Mouse (Mus musculus): ENCODE results near the gene Wnk2. TPM values are rescaled to one million over a fixed set of nuclear protein-coding genes. Genes with fewer than 3 reads are reported as not detected.
A peak's percentile ranks its signal among the peaks of the same experiment; 100 is the strongest.

Wnk2 gene
- polyA plus RNA-seq, 1 experiment from 2014 or later: 16.0 TPM

DNA sequence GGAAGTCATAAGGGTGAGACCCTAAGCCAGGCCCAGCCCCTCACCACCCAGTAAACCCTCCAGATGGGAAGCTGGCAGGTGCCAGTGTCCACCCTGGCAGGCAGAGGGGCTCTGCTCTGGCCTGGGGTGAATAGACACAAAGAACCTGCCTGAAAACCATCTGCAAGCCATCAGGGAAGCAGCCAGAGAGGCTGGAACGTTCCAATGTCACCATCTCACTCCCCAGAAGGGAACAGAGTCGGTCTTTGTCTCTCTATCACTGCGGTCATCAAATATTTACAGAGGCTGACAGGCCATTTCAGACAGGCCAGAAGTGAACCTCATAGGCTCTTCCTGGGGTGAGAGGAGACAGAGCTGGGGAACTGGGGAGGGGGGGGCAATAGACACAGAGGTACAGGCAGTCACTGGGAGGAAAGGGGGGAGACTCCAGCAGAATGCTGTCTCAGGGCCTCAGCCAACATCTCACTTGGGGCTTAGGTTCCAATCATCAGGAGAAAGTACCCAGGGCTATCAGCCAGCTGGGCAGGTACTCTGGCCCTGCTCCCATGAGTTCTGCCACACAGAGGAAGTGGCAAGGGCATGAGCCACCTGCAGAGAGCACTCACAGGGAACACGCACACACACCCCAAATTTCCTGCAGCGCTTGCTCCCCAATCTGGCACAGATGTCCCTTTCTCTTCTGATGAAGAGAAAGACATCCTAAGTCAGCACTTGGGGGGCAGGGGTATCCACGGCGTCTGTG, 15.7 kb downstream of the Wnk2 start:
- Histone ChIP-seq H3K4me1 (peaks cover 66% of the 10 kb centered on the region), H3K4me2 (replicated peaks) (no peak overlapping the region), H3K27ac (peak overlapping the region; percentile 74), H3K4me3 (no peak overlapping the region), H3K9me3 (replicated peaks) (no peaks in the 10 kb centered on the region), H3K9ac (0 out of 2 replicates have a peak overlapping the region, but pooled peaks have one; percentile 19), H3K36me3 (0 out of 2 replicates have a peak, but pooled peaks cover 3% of the 10 kb centered on the region), H3K27me3 (no peaks in the 10 kb centered on the region)
- peak; percentile 27; the same call in 1 of the 2 replicates for ATAC-seq (ENCODE audit: low FRiP score)
- WGBS: 68% methylated on average over 7 of the region's 7 CpGs

DNA sequence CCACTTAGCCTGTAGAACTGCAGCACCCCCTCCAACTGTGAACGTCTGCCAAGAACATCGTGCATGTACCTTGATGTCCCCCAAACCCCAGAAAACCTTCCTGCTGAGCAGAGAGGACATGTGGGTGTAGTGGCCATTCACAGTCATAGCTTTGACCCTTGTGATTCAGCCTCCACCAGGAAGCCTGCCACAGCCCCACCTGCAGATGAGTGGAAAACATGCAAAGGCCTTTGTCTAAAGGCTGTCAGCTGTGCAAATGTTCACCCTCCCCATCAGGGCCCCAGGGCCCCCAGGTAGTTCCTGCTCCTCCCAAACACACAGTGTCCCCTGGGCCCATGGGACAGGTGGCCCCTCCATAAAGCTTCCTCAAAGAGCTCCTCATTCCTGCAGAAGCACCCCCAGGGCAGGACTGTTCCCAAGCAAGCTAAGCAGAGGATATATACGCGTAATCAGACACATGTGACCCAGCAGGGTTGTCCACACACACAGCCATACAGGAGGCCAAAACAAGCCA, 16.4 kb downstream of the Wnk2 start:
- peaks cover 70% of the 10 kb centered on the region for H3K4me1 ChIP-seq
- peak; percentile 16; the same call in 1 of the 2 replicates for ATAC-seq (ENCODE audit: low FRiP score)
- H3K9me3 ChIP-seq (replicated peaks): no peaks in the 10 kb centered on the region
- no peak overlapping the region for H3K4me3 ChIP-seq
- H3K4me2 ChIP-seq (replicated peaks): no peak overlapping the region
- 0 out of 2 replicates have a peak overlapping the region, but pooled peaks have one; percentile 19 for H3K9ac ChIP-seq
- H3K36me3 ChIP-seq: no peaks in the 10 kb centered on the region
- WGBS: 66% methylated on average over 4 of the region's 4 CpGs
- no peaks in the 10 kb centered on the region for H3K27me3 ChIP-seq
- H3K27ac ChIP-seq: peak overlapping the region; percentile 74

DNA sequence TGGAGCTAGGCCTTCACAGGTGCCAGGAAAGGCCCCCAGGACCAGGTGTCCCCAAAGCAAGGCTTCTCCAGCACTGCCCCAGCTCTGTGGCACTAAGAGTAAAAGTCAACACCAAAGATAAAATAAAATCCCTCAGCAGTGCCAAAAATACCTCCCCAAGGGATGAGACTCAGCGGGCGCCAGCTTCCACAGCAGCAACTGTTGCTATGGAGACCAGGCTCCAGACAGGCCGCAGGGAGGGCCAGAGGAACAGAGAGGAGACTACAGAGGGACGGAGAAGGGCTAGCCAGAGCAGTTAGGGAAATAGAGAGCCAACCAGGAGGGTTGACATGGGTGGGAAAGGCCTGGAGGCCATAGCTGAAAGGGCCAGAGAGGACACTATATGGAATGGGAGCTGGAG, 18.0 kb downstream of the Wnk2 start:
- Histone ChIP-seq H3K36me3 (no peaks in the 10 kb centered on the region), H3K4me3 (no peak overlapping the region), H3K4me1 (peaks cover 66% of the 10 kb centered on the region), H3K27ac (peak overlapping the region; percentile 19; the same call in 1 of the 2 replicates), H3K9ac (peak overlapping the region; percentile 27; the same call in 1 of the 2 replicates), H3K4me2 (replicated peaks) (no peak overlapping the region; the same call in 1 of the 2 replicates), H3K27me3 (no peaks in the 10 kb centered on the region), H3K9me3 (replicated peaks) (no peaks in the 10 kb centered on the region)
- peak; percentile 38; the same call in 1 of the 2 replicates for ATAC-seq (ENCODE audit: low FRiP score)
- WGBS: 9% methylated on average over 4 of the region's 4 CpGs

DNA sequence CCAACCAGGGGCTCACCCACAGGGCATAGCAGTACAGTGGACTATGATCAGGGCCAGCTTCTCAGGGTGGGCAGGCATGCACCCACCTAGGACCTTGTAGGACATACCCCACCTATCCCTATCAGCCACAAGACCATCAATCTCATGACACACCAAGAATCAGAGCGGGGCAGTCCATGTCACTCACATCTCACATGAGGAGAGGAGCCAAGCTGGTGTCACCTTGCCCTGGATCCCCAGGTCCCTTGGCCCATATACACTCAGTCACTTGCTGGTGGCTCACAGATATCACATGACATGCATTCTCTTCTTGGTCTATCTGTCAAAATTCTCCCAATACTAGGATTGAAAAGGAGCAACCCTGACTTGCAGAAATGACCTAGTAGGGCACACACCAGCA, 18.7 kb downstream of the Wnk2 start:
- no peaks in the 10 kb centered on the region for H3K9me3 ChIP-seq (replicated peaks)
- no peak overlapping the region for H3K4me2 ChIP-seq (replicated peaks)
- no peaks in the 10 kb centered on the region for H3K27me3 ChIP-seq
- WGBS: 92% methylated on average over 1 of the region's 1 CpGs
- no peak for ATAC-seq (ENCODE audit: low FRiP score)
- no peak overlapping the region for H3K9ac ChIP-seq
- H3K4me3 ChIP-seq: no peak overlapping the region
- H3K27ac ChIP-seq: no peak overlapping the region
- H3K36me3 ChIP-seq: no peaks in the 10 kb centered on the region
- peaks cover 66% of the 10 kb centered on the region for H3K4me1 ChIP-seq

DNA sequence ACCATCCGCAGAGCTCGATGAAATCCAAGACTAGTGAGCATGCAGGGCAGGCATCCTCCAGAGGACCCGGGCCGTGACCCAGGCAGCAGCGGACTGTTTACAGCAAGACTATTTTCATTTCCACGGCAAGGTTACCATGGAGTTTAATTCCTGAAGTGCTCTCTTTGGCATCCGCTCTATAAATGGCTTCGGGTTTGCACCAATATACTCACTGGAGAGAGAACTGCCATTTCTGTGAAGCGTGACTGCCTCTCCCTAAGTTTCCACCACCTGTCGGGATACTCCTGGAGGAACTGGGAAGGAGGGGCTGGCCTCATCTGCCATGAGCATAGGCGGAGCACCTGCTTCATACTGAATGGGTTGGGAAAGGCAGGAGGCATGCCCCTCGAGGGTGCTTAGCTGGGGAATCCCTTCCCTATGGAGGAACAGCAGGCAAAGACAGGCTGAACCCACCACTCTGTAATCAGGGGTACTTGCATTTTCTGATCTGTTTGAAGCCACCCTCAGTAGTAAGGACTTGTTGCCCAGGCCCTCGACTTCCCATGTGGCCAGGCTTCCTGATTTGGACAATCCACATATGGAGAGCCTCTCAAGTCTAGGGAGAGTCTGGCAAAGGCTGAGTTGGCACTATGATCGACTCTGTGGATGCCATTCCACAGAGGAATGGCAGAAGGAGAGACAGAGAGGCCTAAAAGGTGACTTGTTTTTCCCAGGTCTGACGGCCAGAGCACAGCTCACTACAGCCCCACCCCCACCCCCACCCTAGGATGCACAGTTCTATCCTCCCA, 19.8 kb downstream of the Wnk2 start:
- H3K9ac ChIP-seq: no peak overlapping the region
- no peak for ATAC-seq (ENCODE audit: low FRiP score)
- WGBS: 43% methylated on average over 15 of the region's 15 CpGs
- no peaks in the 10 kb centered on the region for H3K9me3 ChIP-seq (replicated peaks)
- H3K4me2 ChIP-seq (replicated peaks): peak overlapping the region; percentile 30
- no peaks in the 10 kb centered on the region for H3K27me3 ChIP-seq
- H3K4me3 ChIP-seq: no peak overlapping the region
- no peaks in the 10 kb centered on the region for H3K36me3 ChIP-seq
- peaks cover 60% of the 10 kb centered on the region for H3K4me1 ChIP-seq
- H3K27ac ChIP-seq: peak overlapping the region; percentile 55

DNA sequence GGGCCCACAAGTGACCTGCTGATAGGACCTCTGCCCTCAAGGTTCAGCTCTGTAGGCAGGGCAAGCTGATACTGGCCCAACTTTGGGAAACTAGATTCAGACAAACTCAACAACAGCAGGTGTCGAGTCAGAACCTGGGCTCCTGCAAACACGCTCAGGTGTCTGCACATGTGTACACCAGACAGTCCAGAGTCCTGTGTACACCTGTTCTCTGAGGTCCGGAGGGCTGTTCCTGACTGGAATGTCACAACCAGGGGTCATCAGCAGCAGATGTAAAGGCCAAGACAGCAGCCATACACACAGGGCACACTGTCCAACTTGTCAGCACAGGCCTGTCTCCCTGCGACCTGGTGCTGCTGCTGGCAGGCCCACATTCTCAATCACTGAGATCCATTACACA, 25.7 kb downstream of the Wnk2 start:
- Histone ChIP-seq H3K36me3 (0 out of 2 replicates have a peak, but pooled peaks cover 3% of the 10 kb centered on the region), H3K9ac (no peak overlapping the region), H3K27ac (no peak overlapping the region), H3K4me3 (no peak overlapping the region), H3K27me3 (no peaks in the 10 kb centered on the region), H3K9me3 (replicated peaks) (no peaks in the 10 kb centered on the region), H3K4me2 (replicated peaks) (no peak overlapping the region), H3K4me1 (peaks cover 13% of the 10 kb centered on the region)
- 77% methylated on average over 4 of the region's 4 CpGs for WGBS
- ATAC-seq (ENCODE audit: low FRiP score): no peak

DNA sequence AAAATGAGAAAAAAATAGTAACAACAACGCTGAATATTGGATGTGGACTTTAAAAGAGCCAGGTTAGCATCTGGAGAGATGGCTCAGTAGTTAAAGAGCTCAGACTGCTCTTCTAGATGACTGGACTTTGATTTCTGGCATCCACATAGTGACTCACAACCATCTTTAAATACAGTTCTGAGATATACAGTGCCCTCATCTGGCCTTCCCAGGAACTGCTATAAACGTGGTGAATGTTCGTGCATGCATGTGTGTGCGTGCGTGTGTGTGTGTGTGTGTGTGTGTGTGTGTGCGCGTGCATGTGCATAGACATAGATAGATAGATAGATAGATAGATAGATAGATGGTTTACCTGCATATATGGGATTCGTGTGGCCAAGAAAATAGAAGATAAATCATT, 30.3 kb downstream of the Wnk2 start:
- H3K9me3 ChIP-seq (replicated peaks): no peaks in the 10 kb centered on the region
- no peak overlapping the region for H3K9ac ChIP-seq
- H3K4me2 ChIP-seq (replicated peaks): no peak overlapping the region
- ATAC-seq (ENCODE audit: low FRiP score): no peak
- no peak overlapping the region for H3K27ac ChIP-seq
- 0 out of 2 replicates have a peak, but pooled peaks cover 3% of the 10 kb centered on the region for H3K36me3 ChIP-seq
- 88% methylated on average over 8 of the region's 8 CpGs for WGBS
- H3K27me3 ChIP-seq: no peaks in the 10 kb centered on the region
- peaks cover 9% of the 10 kb centered on the region; the same call in 1 of the 2 replicates for H3K4me1 ChIP-seq
- no peak overlapping the region for H3K4me3 ChIP-seq

DNA sequence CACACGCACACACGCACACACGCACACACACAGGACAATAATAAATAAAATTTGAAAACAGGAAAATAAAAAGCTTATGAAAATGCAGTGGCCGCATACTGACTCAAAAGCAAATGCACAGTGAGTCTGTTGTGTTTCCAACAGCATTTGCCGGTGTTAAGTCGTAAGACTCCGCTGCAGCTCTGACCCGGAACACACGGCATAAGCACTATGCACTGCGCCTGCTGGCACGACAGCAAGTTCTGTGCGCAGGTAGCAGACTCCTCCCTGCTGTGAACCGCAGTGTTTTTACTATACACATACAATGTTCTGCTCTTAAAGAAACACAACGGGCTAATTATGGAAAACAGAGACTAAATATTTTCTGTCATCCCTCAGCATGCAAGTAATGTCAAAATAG, 32.9 kb downstream of the Wnk2 start:
- WGBS: 87% methylated on average over 14 of the region's 14 CpGs

DNA sequence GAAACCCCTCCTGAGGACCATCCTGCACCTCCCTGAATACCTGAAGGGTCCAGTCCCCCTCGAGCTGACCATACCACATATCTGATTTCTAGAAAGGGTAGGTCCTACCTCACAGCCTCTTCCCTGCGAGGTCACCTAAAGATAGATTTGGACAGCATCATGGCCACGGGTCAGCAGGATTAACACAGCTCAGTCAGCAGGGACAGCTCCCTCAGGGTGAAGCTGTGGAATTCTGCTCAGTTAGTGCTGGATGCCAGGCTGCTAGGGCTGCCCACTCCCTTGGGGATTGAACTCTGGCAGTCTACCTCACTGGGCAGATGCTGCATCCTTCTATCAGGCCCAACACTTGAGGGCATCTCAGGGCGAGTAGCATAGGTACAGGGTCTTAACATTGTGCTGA, 33.7 kb downstream of the Wnk2 start:
- WGBS: 86% methylated on average over 4 of the region's 4 CpGs
- H3K27ac ChIP-seq: no peak overlapping the region
- H3K9ac ChIP-seq: no peak overlapping the region
- 0 out of 2 replicates have a peak, but pooled peaks cover 3% of the 10 kb centered on the region for H3K36me3 ChIP-seq
- H3K4me3 ChIP-seq: no peak overlapping the region
- no peaks in the 10 kb centered on the region for H3K27me3 ChIP-seq
- no peak overlapping the region for H3K4me2 ChIP-seq (replicated peaks)
- no peak for ATAC-seq (ENCODE audit: low FRiP score)
- H3K4me1 ChIP-seq: no peaks in the 10 kb centered on the region
- no peaks in the 10 kb centered on the region for H3K9me3 ChIP-seq (replicated peaks)

More for the DNA sequence above, 32.9 kb downstream of the Wnk2 start:
- Histone ChIP-seq H3K27ac (no peak overlapping the region), H3K4me2 (replicated peaks) (no peak overlapping the region), H3K36me3 (0 out of 2 replicates have a peak, but pooled peaks cover 3% of the 10 kb centered on the region), H3K9ac (no peak overlapping the region), H3K4me3 (no peak overlapping the region), H3K27me3 (no peaks in the 10 kb centered on the region), H3K9me3 (replicated peaks) (no peaks in the 10 kb centered on the region), H3K4me1 (0 out of 2 replicates have a peak, but pooled peaks cover 1% of the 10 kb centered on the region)
- no peak for ATAC-seq (ENCODE audit: low FRiP score)

DNA sequence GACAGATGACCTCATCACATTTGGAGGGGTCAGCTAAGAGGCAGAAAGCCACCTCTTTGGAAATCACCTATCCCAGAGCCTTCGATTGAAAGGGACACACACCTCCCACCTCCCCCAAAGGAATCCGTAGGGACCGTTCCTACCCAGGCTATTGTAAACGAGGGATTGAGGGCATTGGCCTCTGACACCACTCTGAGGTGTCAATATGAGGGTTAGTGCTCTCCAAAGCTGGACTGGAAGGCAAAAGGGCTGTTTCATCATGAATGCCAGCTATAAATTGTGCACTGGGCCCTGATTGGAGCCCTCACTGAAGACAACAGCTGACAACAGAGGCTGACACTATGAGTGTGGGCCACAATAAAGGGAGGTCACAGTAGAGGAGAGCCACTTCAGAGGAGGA, 34.5 kb downstream of the Wnk2 start:
- H3K36me3 ChIP-seq: 0 out of 2 replicates have a peak, but pooled peaks cover 3% of the 10 kb centered on the region
- H3K27me3 ChIP-seq: no peaks in the 10 kb centered on the region
- no peak overlapping the region for H3K27ac ChIP-seq
- H3K4me3 ChIP-seq: no peak overlapping the region
- H3K9ac ChIP-seq: no peak overlapping the region
- no peak overlapping the region for H3K4me2 ChIP-seq (replicated peaks)
- no peaks in the 10 kb centered on the region for H3K9me3 ChIP-seq (replicated peaks)
- no peaks in the 10 kb centered on the region for H3K4me1 ChIP-seq
- ATAC-seq (ENCODE audit: low FRiP score): no peak
- 69% methylated on average over 4 of the region's 4 CpGs for WGBS

DNA sequence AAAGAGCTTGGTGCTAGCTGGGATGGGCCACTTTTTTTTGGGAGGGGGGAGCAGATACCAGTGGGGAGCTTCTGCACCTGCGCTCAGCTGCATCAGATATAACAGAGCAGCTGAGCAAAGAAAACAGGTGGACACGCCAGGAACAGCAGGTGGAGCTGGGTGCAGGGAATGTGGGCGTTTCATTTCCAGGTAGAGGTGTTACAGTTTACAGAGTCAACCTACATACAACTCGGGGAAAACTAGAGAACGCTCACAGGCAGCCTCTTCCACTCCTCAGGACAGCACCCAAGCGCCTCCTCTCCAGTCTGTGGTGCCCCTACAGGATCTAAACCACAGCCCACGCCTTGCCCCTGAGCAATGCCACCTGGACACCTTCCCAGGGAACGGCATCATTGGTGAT, 35.2 kb downstream of the Wnk2 start:
- WGBS: 91% methylated on average over 8 of the region's 8 CpGs
- Histone ChIP-seq H3K9me3 (replicated peaks) (no peaks in the 10 kb centered on the region), H3K36me3 (0 out of 2 replicates have a peak, but pooled peaks cover 2% of the 10 kb centered on the region), H3K27me3 (no peaks in the 10 kb centered on the region), H3K9ac (no peak overlapping the region), H3K4me3 (no peak overlapping the region), H3K4me1 (no peaks in the 10 kb centered on the region), H3K4me2 (replicated peaks) (no peak overlapping the region), H3K27ac (no peak overlapping the region)
- no peak for ATAC-seq (ENCODE audit: low FRiP score)

DNA sequence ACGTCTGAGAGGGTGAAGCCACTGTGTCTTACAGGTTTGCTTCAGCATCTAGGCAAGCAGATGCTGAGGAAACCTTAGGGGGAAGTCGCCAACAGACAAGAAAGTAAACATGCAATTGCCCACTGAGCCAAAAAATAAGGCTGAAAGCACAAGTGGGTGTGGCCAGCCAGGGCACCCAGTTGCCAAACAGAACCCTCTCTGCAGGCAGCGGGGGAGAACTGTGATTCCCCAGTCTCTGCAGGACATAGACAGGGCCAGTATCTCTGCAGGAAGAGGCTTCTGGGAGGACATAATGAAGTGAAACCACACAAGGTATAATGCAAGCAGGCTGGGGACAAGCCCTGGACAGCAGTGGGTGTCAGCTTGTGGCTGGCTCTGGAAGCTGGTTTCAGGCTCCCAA, 38.1 kb downstream of the Wnk2 start:
- H3K4me1 ChIP-seq: no peaks in the 10 kb centered on the region
- no peak overlapping the region for H3K4me2 ChIP-seq (replicated peaks)
- no peaks in the 10 kb centered on the region for H3K27me3 ChIP-seq
- H3K27ac ChIP-seq: no peak overlapping the region
- WGBS: 89% methylated on average over 3 of the region's 3 CpGs
- H3K36me3 ChIP-seq: no peaks in the 10 kb centered on the region
- no peak overlapping the region for H3K4me3 ChIP-seq
- no peak for ATAC-seq (ENCODE audit: low FRiP score)
- no peak overlapping the region for H3K9ac ChIP-seq
- no peaks in the 10 kb centered on the region for H3K9me3 ChIP-seq (replicated peaks)

Measured in hindbrain, embryonic 12.5 days (tissue).